Mouse (Mus musculus): ENCODE measurements around the gene Zmiz2.
A peak's percentile ranks its signal among the peaks of the same experiment; 100 is the strongest.
"Not testable (repeated sequence)": the region's sequence is repeated elsewhere in the genome, so short reads cannot be mapped to it uniquely, and the experiment has no call there.

The Zmiz2 gene

GRCm38 (mm10) chr11:6402515-6403510 is 13.9 kb downstream of the Zmiz2 start:
- peak; percentile 61 for DNase-seq

DNA sequence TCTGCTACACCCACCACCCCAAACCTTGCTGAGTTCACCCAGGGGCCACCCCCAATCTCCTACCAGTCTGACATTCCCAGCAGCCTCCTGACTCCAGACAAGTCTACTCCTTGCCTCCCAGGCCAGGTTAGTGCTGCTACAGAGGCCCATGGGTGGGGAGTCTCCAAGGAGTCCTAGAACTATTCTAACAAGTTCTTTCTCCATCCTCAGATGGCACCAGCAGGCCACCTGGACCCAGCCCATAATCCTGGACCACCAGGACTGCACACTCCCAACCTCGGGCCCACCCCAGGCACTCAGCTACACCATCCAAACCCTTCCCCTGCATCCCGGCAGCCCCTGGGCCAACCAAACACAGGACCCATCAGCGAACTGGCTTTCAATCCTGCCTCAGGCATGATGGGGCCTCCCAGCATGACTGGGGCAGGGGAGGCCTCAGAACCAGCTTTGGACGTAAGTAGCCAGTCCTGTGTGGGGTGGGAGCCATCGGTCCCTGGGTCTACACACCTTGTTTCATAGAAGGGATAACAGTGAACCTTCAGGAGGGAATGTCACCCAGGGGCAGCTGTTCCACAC is 15.0 kb downstream of the Zmiz2 start:
- DNase-seq: no peak

GRCm38 (mm10) chr11:6404699-6405566 is 16.1 kb downstream of the Zmiz2 start:
- DNase-seq: no peak

DNA sequence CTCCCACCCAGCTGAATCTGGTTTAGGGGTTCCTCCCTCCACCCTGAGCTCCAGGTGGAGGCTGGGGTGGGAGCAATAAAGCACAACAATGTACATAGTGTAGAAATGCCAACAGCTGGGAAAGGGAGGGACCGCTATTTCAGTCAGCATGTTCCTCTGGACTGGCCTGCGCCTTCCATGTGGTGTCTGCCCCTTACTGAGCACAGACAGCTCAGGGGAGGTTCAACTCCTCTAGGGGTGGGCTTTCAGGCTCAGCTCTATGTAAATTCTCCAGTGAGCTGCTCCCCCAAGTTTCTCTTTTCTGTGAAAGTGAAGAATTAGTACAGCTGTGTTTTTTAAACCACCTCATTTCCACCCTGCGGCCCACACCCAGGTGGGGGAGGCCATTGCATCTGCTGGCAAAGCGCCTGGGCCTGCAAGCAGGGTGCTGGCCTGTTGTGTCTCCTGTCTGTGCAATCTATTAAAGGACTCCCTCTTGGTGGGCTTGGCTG is 16.8 kb downstream of the Zmiz2 start:
- DNase-seq: peak; percentile 57

GRCm38 (mm10) chr11:6406251-6407161 is 17.6 kb downstream of the Zmiz2 start:
- DNase-seq: peak; percentile 73

- no peak for DNase-seq
Observed at GRCm38 (mm10) chr11:6407162-6407621, 18.3 kb downstream of the Zmiz2 start.

- DNase-seq: peak; percentile 43
Observed at GRCm38 (mm10) chr11:6410050-6410602, 21.3 kb downstream of the Zmiz2 start.

- DNase-seq: not testable (repeated sequence)
Observed at GRCm38 (mm10) chr11:6410755-6411154, 21.9 kb downstream of the Zmiz2 start.

DNA sequence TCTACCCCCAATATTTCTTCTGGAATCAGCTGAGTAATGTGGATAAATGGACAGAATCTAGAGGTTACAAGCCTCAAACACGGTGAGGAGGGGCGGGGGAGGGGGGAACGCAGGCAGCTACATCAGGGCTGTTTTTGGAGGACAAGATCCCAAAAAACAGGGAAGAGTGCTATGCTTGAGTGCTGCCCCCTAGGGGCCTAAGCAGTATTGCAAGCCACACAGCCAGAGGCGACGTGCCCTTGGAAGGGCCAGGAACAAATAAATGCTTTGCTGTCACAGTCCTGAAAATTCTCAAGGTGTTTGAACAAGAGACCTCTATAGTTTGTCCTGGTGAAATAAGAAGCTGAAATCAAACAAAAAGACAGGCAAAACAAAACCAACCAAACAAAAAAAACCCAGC is 22.8 kb downstream of the Zmiz2 start:
- DNase-seq: peak; percentile 79

DNA sequence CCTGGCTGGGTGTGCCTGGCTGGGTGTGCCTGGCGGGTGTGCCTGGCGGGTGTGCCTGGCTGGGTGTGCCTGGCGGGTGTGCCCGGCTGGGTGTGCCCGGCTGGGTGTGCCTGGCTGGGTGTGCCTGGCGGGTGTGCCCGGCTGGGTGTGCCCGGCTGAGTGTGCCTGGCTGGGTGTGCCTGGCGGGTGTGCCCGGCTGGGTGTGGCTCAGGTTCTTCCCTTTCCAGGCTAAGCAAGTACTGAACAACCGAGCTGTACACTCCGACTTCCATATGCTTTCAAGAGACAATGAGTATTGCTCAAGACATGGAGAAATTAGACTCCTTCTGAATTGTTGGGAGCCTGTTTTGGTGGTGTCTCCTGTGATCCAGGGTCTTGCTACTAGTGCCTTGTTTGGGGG is 24.4 kb downstream of the Zmiz2 start:
- no peak for DNase-seq

DNA sequence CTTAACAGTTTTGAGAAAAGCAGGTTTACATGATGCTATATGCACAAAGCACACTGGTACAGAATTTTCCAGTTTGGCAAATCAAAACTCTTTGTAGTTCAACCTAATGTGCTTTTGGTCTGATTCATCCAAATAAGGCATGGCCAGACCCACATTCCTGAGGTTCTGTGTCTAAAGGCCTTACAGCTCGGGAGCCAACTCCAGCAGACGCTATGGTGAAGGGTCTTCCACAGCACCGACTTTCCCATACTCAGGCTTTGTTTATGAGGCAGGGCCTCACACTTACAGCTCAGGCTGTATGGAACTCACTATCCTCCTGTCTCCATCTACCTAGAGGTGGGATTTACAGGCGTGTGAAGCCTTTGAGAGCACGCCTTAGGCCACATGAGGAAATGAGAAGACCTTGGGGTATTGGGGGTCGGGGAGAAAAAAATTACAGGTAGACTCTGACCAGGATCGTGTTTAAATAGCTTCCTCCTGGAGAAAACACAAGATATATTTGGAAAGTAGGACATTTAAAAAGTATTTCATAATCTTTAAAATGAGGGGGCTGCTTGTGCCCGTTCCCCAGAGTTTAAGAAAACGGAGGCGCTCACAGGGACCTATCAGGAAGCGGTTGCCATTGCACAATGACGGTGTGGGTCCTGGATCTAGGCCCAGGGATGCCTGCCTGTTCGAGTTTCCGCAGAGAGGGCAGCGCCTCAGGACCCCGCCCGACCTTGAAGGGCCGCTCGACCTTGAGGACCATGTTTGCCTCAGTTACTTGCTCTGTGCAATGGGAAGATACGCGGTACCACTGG is 26.1 kb downstream of the Zmiz2 start, which contains the start of gene Ppia:
Gene Ppia (plus strand): TSS at position 693 of the 800 bp plus-strand sequence.
- DNase-seq: no peak

DNA sequence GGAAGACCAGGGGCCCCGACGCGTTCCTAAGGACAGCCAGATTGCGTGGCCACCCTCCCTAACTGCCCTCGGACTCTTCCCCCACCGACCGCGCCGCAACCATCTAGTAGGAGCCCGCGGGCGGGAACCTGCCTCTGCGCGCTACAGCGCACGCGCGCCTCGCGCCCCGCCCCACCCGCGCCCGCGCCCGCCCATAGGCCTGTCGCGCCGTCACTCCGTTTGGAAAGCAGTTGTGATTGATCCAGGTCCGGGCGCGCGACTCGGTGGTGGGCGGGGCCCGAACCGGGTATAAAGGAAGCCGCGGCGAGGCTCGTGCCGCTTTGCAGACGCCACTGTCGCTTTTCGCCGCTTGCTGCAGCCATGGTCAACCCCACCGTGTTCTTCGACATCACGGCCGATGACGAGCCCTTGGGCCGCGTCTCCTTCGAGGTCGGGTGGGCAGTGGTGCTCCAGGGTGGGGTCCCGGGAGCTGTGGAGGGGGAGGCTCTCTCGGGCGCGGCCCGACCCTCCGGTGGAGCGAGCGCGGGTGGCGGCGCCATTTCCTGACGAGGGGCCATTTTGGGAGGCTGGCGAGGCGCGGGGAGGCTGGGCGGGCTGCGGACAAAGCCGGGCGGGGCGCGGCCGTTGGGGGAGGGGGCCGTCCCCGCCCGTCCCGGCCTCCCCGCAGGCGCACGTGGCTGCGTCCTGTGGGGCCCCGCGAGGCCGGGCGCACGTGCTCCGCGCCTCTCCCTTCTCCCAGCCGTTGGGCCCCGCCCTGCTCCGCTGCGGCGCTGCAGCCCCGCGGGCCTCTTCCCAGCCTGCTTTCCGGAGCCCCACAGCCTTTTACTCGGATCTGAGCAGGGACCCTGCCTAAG is 26.9 kb downstream of the Zmiz2 start:
- peak; percentile 97 for DNase-seq

- peak; percentile 90 for DNase-seq
Observed at GRCm38 (mm10) chr11:6416405-6417034, 27.6 kb downstream of the Zmiz2 start.

DNA sequence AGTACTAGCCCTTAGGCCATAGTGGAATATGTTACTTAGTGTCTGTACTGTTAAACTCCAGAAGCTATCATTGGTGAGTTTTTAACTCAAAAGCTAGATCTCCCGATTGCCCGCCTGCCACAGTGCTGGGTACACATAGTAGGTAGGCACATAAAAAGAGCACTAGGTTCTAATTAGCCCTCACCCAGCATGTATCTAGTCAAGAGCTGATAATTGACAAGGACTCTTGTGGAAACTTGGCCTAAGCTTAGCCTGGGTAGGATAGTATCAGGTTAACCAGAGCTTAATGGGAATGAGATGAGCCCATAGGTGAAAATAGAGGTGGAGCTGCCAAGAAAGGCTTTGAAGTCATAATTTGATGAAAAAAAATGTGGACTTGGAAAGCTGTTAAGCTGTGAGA is 28.2 kb downstream of the Zmiz2 start:
- no peak for DNase-seq

GRCm38 (mm10) chr11:6417490-6417889 is 28.6 kb downstream of the Zmiz2 start:
- DNase-seq: no peak

- DNase-seq: no peak
Observed at GRCm38 (mm10) chr11:6418751-6419150, 29.9 kb downstream of the Zmiz2 start.

GRCm38 (mm10) chr11:6419156-6419555 is 30.3 kb downstream of the Zmiz2 start:
- not testable (repeated sequence) for DNase-seq

GRCm38 (mm10) chr11:6420283-6420703 is 31.4 kb downstream of the Zmiz2 start:
- no peak for DNase-seq

All from right cerebral cortex, adult 18-20 months (tissue).